Comparison of ENCODE assay signal across 11 mouse cellular contexts in genomic region chr1:119048988-119049387, GRCm38 (mm10). TPM values are rescaled to one million over a fixed set of nuclear protein-coding genes. Genes with fewer than 3 reads are reported as not detected.
DNase-seq lines count a peak whose midpoint lies in the region; ATAC-seq and TF ChIP-seq lines count a peak whose summit lies in the region.
"Had no signal": no experiment of that assay in that cellular context is flagged by ENCODE, and none has a peak within 500 bp of the region (broad histone marks: within the 10 kb centered on the region; RNA-seq: fewer than 3 reads in every experiment).

No protein-coding gene starts in this region.

- no peaks in the 10 kb centered on the region for H3K36me3 ChIP-seq in forebrain, embryonic 15.5 days
- no peaks in the 10 kb centered on the region for H3K36me3 ChIP-seq in midbrain, embryonic 12.5 days

- H3K27me3 ChIP-seq in forebrain, embryonic 15.5 days: no peaks in the 10 kb centered on the region
- peaks cover 36% of the 10 kb centered on the region for H3K27me3 ChIP-seq in midbrain, embryonic 12.5 days

- ATAC-seq in forebrain, embryonic 15.5 days (replicated peaks): no peak
- no peak for ATAC-seq in midbrain, embryonic 12.5 days (ENCODE audit: low FRiP score, low read depth)
- ATAC-seq in inflammation-experienced regulatory T-cells, adult 6 months: no peak

- intact Hi-C loops in left cerebral cortex, adult 2 months (cut with DNase I): no loop called here

- no peaks in the 10 kb centered on the region for H3K9me3 ChIP-seq in forebrain, embryonic 15.5 days
- no peaks in the 10 kb centered on the region for H3K9me3 ChIP-seq in midbrain, embryonic 12.5 days

- H3K4me2 ChIP-seq in forebrain, embryonic 15.5 days (replicated peaks): peak overlapping the region; percentile 69
- peak overlapping the region; percentile 94 for H3K4me2 ChIP-seq in midbrain, embryonic 12.5 days (replicated peaks)

- peak overlapping the region; percentile 44; the same call in 1 of the 2 replicates for H3K9ac ChIP-seq in forebrain, embryonic 15.5 days (replicated peaks)
- peak overlapping the region; percentile 70 for H3K9ac ChIP-seq in midbrain, embryonic 12.5 days (replicated peaks)

- DNase-seq in left cerebral cortex, adult 2 months (ENCODE audit: extremely low spot score in 1 of 2, low spot score in 2 of 2): no peak
- DNase-seq in left cerebral cortex, adult 9 months (ENCODE audit: low spot score in 2 of 2): no peak
- DNase-seq in embryo, embryonic 11 days: peak; percentile 49
- DNase-seq in layer of hippocampus, adult 11-12 months (ENCODE audit: low spot score): no peak
- DNase-seq in right cerebral cortex, adult 2 months (ENCODE audit: low spot score in 2 of 2): no peak
- DNase-seq: left cerebral cortex, postnatal 4 days; right cerebral cortex, postnatal 4 days had no signal

- H3K4me3 ChIP-seq in left cerebral cortex, adult 2 months: no peak overlapping the region
- peak overlapping the region; percentile 64 for H3K4me3 ChIP-seq in forebrain, embryonic 15.5 days
- H3K4me3 ChIP-seq in midbrain, embryonic 12.5 days: peak overlapping the region; percentile 55

- H3K27ac ChIP-seq in left cerebral cortex, adult 2 months: peak overlapping the region; percentile 2; the same call in 1 of the 2 replicates
- peak overlapping the region; percentile 94 for H3K27ac ChIP-seq in forebrain, embryonic 15.5 days (replicated peaks)
- peak overlapping the region; percentile 95 for H3K27ac ChIP-seq in midbrain, embryonic 12.5 days (replicated peaks)

- peaks cover 66% of the 10 kb centered on the region for H3K4me1 ChIP-seq in forebrain, embryonic 15.5 days
- H3K4me1 ChIP-seq in midbrain, embryonic 12.5 days: peaks cover 57% of the 10 kb centered on the region

- 3% methylated on average over 11 of the region's 11 CpGs for WGBS in forebrain, embryonic 15.5 days
- WGBS in midbrain, embryonic 12.5 days: 3% methylated on average over 11 of the region's 11 CpGs

- TF ChIP-seq CTCF in left cerebral cortex, adult 2 months (IDR thresholded peaks at IDR 0.05): no peak

RNA-seq across cellular contexts. Expression of gene Gli2, which starts 4.4 kb away (rescaled TPM):
- total RNA-seq in left cerebral cortex, adult 2 months (2021): 1 to 10 TPM; 3.4 TPM
- polyA plus RNA-seq in forebrain, embryonic 15.5 days (2015; fragmentation: Nextera tagmentation; extraction: Ambion mirVana): 4.0 and 5.4 TPM in 2 replicates
- polyA plus RNA-seq in midbrain, embryonic 12.5 days (2016; fragmentation: Nextera tagmentation; extraction: Ambion mirVana): 8.6 and 9.6 TPM in 2 replicates
- not detected for polyA plus RNA-seq in inflammation-experienced regulatory T-cells, adult 6 months (2017; shearing (Covaris generic))
- total RNA-seq: hematopoietic stem cell, adult 5-6 weeks had no signal

Comparison
In these comparisons a context has a peak if more than half of its experiments do, and no peak if none do; other contexts are left out.
1. H3K27ac ChIP-seq: peak in every context shown above with its lines; median percentile 95 in midbrain, embryonic 12.5 days; 94 in forebrain, embryonic 15.5 days; 2 in left cerebral cortex, adult 2 months.